Mouse (Mus musculus) CD4-positive naive resting alpha-beta T cell, adult 76 days (primary cell): Measurements from ENCODE around the gene Churc1. TPM values are rescaled to one million over a fixed set of nuclear protein-coding genes. Genes with fewer than 3 reads are reported as not detected.

Experiments used
- total RNA-seq: library from RNA; stranded (reverse); gene quantifications from one replicate; pipeline ENCODE4 v1.2.4, GENCODE M21; 2023

The Churc1 gene
- total RNA-seq = 42.3 TPM

GRCm38 (mm10) chr12:76765354-76765851 is at the start of gene Churc1, which contains the start of gene Fntb:
Gene Churc1, plus strand, starts transcription at chr12:76765538.
Gene Fntb, plus strand, starts transcription at chr12:76765589.

GRCm38 (mm10) chr12:76795350-76795749 is 30.0 kb downstream of the Churc1 start, which contains the start of gene Gpx2:
Gene Gpx2, minus strand, starts transcription at chr12:76795554.

GRCm38 (mm10) chr12:76822651-76823041 is 57.3 kb downstream of the Churc1 start, which contains the start of gene Rab15:
Gene Rab15, minus strand, starts transcription at chr12:76822908.

Other genes starting within 250 kb of the Churc1 start
- gene Plekhg3, start 234.6 kb upstream of the Churc1 start, total RNA-seq = 9.4 TPM
- gene Sptb, start 55.0 kb upstream of the Churc1 start, total RNA-seq = 2.8 TPM
- 31.6 TPM for gene Fntb, start 51 bp downstream of the Churc1 start, total RNA-seq
- gene Gpx2, start 30.0 kb downstream of the Churc1 start, total RNA-seq = 1.1 TPM
- not detected for gene Rab15, start 57.4 kb downstream of the Churc1 start, total RNA-seq
- gene Max, start 196.7 kb downstream of the Churc1 start, total RNA-seq = 215 TPM